Mouse (Mus musculus) liver, postnatal 0 days (tissue): ENCODE data around the gene Bnc2.

Source experiments
- CTCF ChIP-seq: sonication (generic); IDR thresholded peaks from 2 replicates; pipeline ENCODE4 v1.5.1; 2016; ENCODE audit warnings: antibody characterized with exemption, low read depth
- EP300 ChIP-seq: IDR thresholded peaks from 2 replicates; pipeline ENCODE4 v1.6.1; 2016; ENCODE audit warnings: antibody characterized with exemption, low read depth, mild to moderate bottlenecking

DNA sequence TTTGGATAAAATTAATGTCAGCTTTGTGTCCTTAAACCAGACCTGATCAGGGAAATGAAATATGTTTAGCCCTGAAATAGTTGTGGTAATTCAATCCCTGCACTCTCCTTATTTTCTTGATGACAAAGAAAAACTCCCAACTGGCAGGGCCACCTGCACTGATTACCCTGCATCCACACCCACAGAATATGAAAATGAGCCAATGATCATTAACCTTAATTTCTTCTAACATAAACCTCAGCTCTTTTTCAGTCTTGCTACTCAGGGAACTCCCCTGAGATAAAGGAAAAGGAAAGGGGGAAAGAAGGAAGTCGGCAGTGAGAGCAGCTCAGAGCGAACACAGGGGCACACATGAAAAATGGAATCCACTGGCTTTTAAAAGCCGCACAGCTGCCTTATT lies 220.6 kb downstream of the Bnc2 start:
- TF ChIP-seq CTCF = no peak
- TF ChIP-seq EP300 = no peak
